Mouse (Mus musculus): ENCODE measurements around the gene Arid5b.

DNA sequence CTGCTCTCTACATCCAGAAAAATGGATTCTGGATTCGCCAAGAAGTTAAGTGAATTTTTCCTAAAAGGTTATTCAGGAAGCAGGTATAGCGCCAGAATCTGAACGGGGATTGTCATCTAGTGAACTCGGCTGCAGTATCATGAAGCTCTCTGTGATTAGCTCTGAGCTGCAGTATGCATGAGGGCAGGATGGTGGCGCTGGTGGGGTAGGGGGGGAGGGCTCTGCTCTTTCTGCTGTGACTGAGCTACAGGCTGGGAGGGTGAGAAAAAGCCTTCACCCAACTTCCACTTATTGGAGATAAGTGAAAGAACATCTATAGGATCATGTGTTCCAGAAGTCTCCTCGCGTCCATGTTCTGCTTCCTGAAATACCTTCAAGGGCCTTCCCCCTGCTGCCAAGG lies 207.5 kb downstream of the Arid5b start:
- TF ChIP-seq CTCF (IDR thresholded peaks at IDR 0.05; ENCODE audit: low read depth) = no peak
- no peak for TF ChIP-seq EP300 (IDR thresholded peaks at IDR 0.05; ENCODE audit: low read depth)

Data from heart, postnatal 0 days (tissue).